Mouse (Mus musculus) ES-Bruce4 (cell line): ENCODE data around the gene Mgll. TPM values are rescaled to one million over a fixed set of nuclear protein-coding genes. Genes with fewer than 3 reads are reported as not detected.

Source experiments
- H3K27ac ChIP-seq: 2 replicates; pipeline ENCODE4 v1.5.1; 2012; ENCODE audit warnings: low read length, inconsistent platforms; ENCODE audit not compliant: insufficient read depth
- H3K27me3 ChIP-seq: 2 replicates; pipeline ENCODE4 v1.6.1; 2012; ENCODE audit warnings: mild to moderate bottlenecking, low read length, inconsistent platforms; ENCODE audit not compliant: control insufficient read depth, poor library complexity, insufficient read depth, severe bottlenecking
- H3K36me3 ChIP-seq: 2 replicates; pipeline ENCODE4 v1.6.1; 2012; ENCODE audit warnings: inconsistent platforms, mild to moderate bottlenecking, low read length, moderate library complexity; ENCODE audit not compliant: control insufficient read depth, poor library complexity, insufficient read depth, severe bottlenecking
- H3K4me1 ChIP-seq: one replicate; pipeline ENCODE4 v1.8.1; 2011; ENCODE audit warnings: low read length; ENCODE audit not compliant: control insufficient read depth, insufficient read depth
- H3K4me3 ChIP-seq: 2 replicates; pipeline ENCODE4 v1.5.1; 2011; ENCODE audit warnings: low read depth, mild to moderate bottlenecking, low read length
- H3K9ac ChIP-seq: 2 replicates; pipeline ENCODE4 v1.6.1; 2012; ENCODE audit warnings: low read depth, mild to moderate bottlenecking, inconsistent platforms; ENCODE audit not compliant: poor library complexity, severe bottlenecking
- H3K9me3 ChIP-seq: replicated peaks from 2 replicates; pipeline ENCODE4 v1.6.1; 2012; ENCODE audit warnings: mild to moderate bottlenecking, low read length, inconsistent platforms; ENCODE audit not compliant: control insufficient read depth, poor library complexity, insufficient read depth, severe bottlenecking
- CTCF ChIP-seq: IDR thresholded peaks from one replicate; pipeline ENCODE4 v1.8.1; 2011; ENCODE audit warnings: low read depth, low read length
- EP300 ChIP-seq: IDR thresholded peaks from 2 replicates; pipeline ENCODE4 v1.6.1; 2011; ENCODE audit warnings: low read depth, low read length; ENCODE audit not compliant: insufficient read depth
- POLR2A ChIP-seq: IDR thresholded peaks from one replicate; pipeline ENCODE4 v1.8.1; 2011; ENCODE audit warnings: low read length; ENCODE audit not compliant: insufficient read depth
- polyA plus RNA-seq: library from polyadenylated mRNA; stranded (reverse); fragments of >200 nt; gene quantifications from 2 replicates; pipeline ENCODE4 v1.2.4, GENCODE M21; 2011; ENCODE audit warnings: low read depth; ENCODE audit not compliant: missing spikeins, insufficient read depth, insufficient read length

Mgll gene
- polyA plus RNA-seq, 1 experiment: 3.4 TPM

GRCm38 (mm10) chr6:88728515-88728914, 4.3 kb downstream of the Mgll start:
- Histone ChIP-seq H3K9me3 (no peaks in the 10 kb centered on the region; the same call in 1 of the 2 replicates), H3K27me3 (no peaks in the 10 kb centered on the region), H3K27ac (no peak overlapping the region), H3K4me1 (no peaks in the 10 kb centered on the region), H3K36me3 (no peaks in the 10 kb centered on the region), H3K4me3 (no peak overlapping the region), H3K9ac (no peak overlapping the region)
- TF ChIP-seq CTCF: no peak
- no peak for TF ChIP-seq EP300
- no peak for TF ChIP-seq POLR2A

- TF ChIP-seq CTCF (no peak), POLR2A (no peak), EP300 (no peak)
- Histone ChIP-seq H3K4me1 (no peaks in the 10 kb centered on the region), H3K27ac (no peak overlapping the region), H3K27me3 (no peaks in the 10 kb centered on the region), H3K9ac (no peak overlapping the region), H3K9me3 (no peaks in the 10 kb centered on the region; the same call in 1 of the 2 replicates), H3K36me3 (no peaks in the 10 kb centered on the region), H3K4me3 (no peak overlapping the region)
Observed at GRCm38 (mm10) chr6:88731211-88731751, 7.1 kb downstream of the Mgll start.

- Histone ChIP-seq H3K4me3 (no peak overlapping the region), H3K36me3 (no peaks in the 10 kb centered on the region), H3K27me3 (no peaks in the 10 kb centered on the region), H3K4me1 (no peaks in the 10 kb centered on the region), H3K9ac (no peak overlapping the region), H3K27ac (no peak overlapping the region), H3K9me3 (no peaks in the 10 kb centered on the region; the same call in 1 of the 2 replicates)
- TF ChIP-seq CTCF (no peak), EP300 (no peak), POLR2A (no peak)
Observed at GRCm38 (mm10) chr6:88731991-88732390, 7.8 kb downstream of the Mgll start.

- Histone ChIP-seq H3K9me3 (no peaks in the 10 kb centered on the region; the same call in 1 of the 2 replicates), H3K36me3 (no peaks in the 10 kb centered on the region), H3K4me3 (no peak overlapping the region), H3K27ac (no peak overlapping the region), H3K9ac (no peak overlapping the region), H3K4me1 (no peaks in the 10 kb centered on the region), H3K27me3 (no peaks in the 10 kb centered on the region)
- TF ChIP-seq CTCF: no peak
- no peak for TF ChIP-seq EP300
- TF ChIP-seq POLR2A: no peak
Observed at GRCm38 (mm10) chr6:88732643-88733613, 8.7 kb downstream of the Mgll start.

GRCm38 (mm10) chr6:88736337-88736736, 12.1 kb downstream of the Mgll start:
- H3K4me1 ChIP-seq: no peaks in the 10 kb centered on the region
- no peaks in the 10 kb centered on the region for H3K36me3 ChIP-seq
- no peaks in the 10 kb centered on the region for H3K9me3 ChIP-seq
- H3K4me3 ChIP-seq: no peak overlapping the region
- no peak overlapping the region for H3K9ac ChIP-seq
- no peak overlapping the region for H3K27ac ChIP-seq
- TF ChIP-seq CTCF: no peak
- TF ChIP-seq EP300: no peak
- TF ChIP-seq POLR2A: no peak
- no peaks in the 10 kb centered on the region for H3K27me3 ChIP-seq
